Mouse (Mus musculus) forebrain, embryonic 15.5 days (tissue): ENCODE results near the gene Bfsp1. TPM values are rescaled to one million over a fixed set of nuclear protein-coding genes. Genes with fewer than 3 reads are reported as not detected.
A peak's percentile ranks its signal among the peaks of the same experiment; 100 is the strongest.

ENCODE experiments used
- ATAC-seq: fragments of 200-750 bp; cut with Nextera tagmentation; replicated peaks from 2 replicates; pipeline ENCODE4 v1.8.0; 2017; ENCODE audit warnings: mild to moderate bottlenecking, moderate TSS enrichment, moderate library complexity
- H3K27ac ChIP-seq: fragments of 300-500 bp; sonication (generic); replicated peaks from 2 replicates; pipeline ENCODE4 v1.5.1; 2015; ENCODE audit warnings: mild to moderate bottlenecking, inconsistent platforms
- H3K27me3 ChIP-seq: fragments of 300-500 bp; sonication (generic); 2 replicates; pipeline ENCODE4 v1.6.1; 2015; ENCODE audit warnings: inconsistent platforms
- H3K36me3 ChIP-seq: fragments of 300-500 bp; sonication (generic); 2 replicates; pipeline ENCODE4 v1.6.1; 2015; ENCODE audit warnings: mild to moderate bottlenecking, inconsistent platforms
- H3K4me1 ChIP-seq: fragments of 300-500 bp; sonication (generic); 2 replicates; pipeline ENCODE4 v1.6.1; 2015; ENCODE audit warnings: inconsistent platforms
- H3K4me2 ChIP-seq: fragments of 300-500 bp; sonication (generic); replicated peaks from 2 replicates; pipeline ENCODE4 v1.6.1; 2015; ENCODE audit warnings: mild to moderate bottlenecking, inconsistent platforms
- H3K4me3 ChIP-seq: fragments of 300-500 bp; sonication (generic); 2 replicates; pipeline ENCODE4 v1.5.1; 2015; ENCODE audit warnings: mild to moderate bottlenecking, inconsistent platforms
- H3K9ac ChIP-seq: fragments of 300-500 bp; sonication (generic); replicated peaks from 2 replicates; pipeline ENCODE4 v1.6.1; 2015; ENCODE audit warnings: mild to moderate bottlenecking, inconsistent platforms
- H3K9me3 ChIP-seq: fragments of 300-500 bp; sonication (generic); 2 replicates; pipeline ENCODE4 v1.6.1; 2016; ENCODE audit warnings: inconsistent platforms
- WGBS: fragments of 180-500 bp; shearing (Covaris S2); methylation state at CpG from one replicate; pipeline ENCODE4 v1.1.7; 2015; ENCODE audit warnings: mixed read lengths; 5-methylcytosine and 5-hydroxymethylcytosine counted together
- polyA plus RNA-seq: library from polyadenylated mRNA; unstranded; fragments of >200 nt; fragmentation: Nextera tagmentation; extraction: Ambion mirVana; gene quantifications from 2 replicates; pipeline ENCODE4 v1.2.1, GENCODE M21; 2015

Gene Bfsp1
- polyA plus RNA-seq = 0.74 and 0.99 TPM in 2 replicates

- Histone ChIP-seq H3K4me2 (peak within 1 kb of the TSS; percentile 65), H3K36me3 (no peaks in the 10 kb centered on the region), H3K4me1 (peaks cover 9% of the 10 kb centered on the region; the same call in 1 of the 2 replicates), H3K9ac (peak within 1 kb of the TSS; percentile 64), H3K27ac (0 out of 2 replicates have a peak within 1 kb of the TSS, but pooled peaks have one; percentile 25), H3K9me3 (no peaks in the 10 kb centered on the region), H3K27me3 (peaks cover 17% of the 10 kb centered on the region), H3K4me3 (peak within 1 kb of the TSS; percentile 48)
- under 1% methylated on average over 85 of the region's 86 CpGs for WGBS
- ATAC-seq = peak; percentile 88
Measured at GRCm38 (mm10) chr2:143862484-143863231, at the start of gene Bfsp1. Gene Bfsp1 (minus strand): TSS chr2:143863173.

- ATAC-seq = no peak
Measured at GRCm38 (mm10) chr2:143912199-143912598, 49.2 kb upstream of the Bfsp1 start.

DNA sequence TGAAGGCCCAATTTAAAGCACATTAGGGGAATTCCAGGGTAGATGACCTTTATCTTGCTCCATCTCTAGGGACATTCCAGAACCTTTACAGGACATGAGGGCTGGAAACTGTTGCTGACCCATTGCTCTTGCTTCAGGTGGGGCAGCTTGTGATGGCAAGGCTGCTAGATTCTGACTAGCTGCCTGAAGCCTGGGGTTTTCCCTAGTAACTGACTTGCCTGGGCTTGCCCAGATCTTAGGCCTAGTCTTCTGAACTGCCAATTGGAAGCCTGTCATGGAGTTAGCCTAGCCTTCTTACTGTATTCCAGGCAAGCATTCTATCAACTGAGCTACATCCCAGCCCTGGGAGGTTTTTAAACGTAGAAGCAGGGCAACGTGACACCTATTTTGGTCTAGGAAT lies 46.3 kb upstream of the Bfsp1 start:
- no peak overlapping the region for H3K27ac ChIP-seq
- H3K36me3 ChIP-seq = no peaks in the 10 kb centered on the region
- no peaks in the 10 kb centered on the region for H3K27me3 ChIP-seq
- no peak overlapping the region for H3K9ac ChIP-seq
- 89% methylated on average over 2 of the region's 2 CpGs for WGBS
- no peak overlapping the region for H3K4me2 ChIP-seq
- 0 out of 2 replicates have a peak, but pooled peaks cover 5% of the 10 kb centered on the region for H3K4me1 ChIP-seq
- no peak overlapping the region for H3K4me3 ChIP-seq
- no peaks in the 10 kb centered on the region for H3K9me3 ChIP-seq
- no peak for ATAC-seq

More at GRCm38 (mm10) chr2:143912199-143912598, 49.2 kb upstream of the Bfsp1 start:
- 93% methylated on average over 2 of the region's 2 CpGs for WGBS
- H3K9me3 ChIP-seq = no peaks in the 10 kb centered on the region
- H3K9ac ChIP-seq = no peak overlapping the region
- H3K27ac ChIP-seq = no peak overlapping the region
- H3K4me3 ChIP-seq = no peak overlapping the region
- H3K27me3 ChIP-seq = no peaks in the 10 kb centered on the region
- peaks cover 17% of the 10 kb centered on the region for H3K4me1 ChIP-seq
- no peaks in the 10 kb centered on the region for H3K36me3 ChIP-seq
- no peak overlapping the region for H3K4me2 ChIP-seq

DNA sequence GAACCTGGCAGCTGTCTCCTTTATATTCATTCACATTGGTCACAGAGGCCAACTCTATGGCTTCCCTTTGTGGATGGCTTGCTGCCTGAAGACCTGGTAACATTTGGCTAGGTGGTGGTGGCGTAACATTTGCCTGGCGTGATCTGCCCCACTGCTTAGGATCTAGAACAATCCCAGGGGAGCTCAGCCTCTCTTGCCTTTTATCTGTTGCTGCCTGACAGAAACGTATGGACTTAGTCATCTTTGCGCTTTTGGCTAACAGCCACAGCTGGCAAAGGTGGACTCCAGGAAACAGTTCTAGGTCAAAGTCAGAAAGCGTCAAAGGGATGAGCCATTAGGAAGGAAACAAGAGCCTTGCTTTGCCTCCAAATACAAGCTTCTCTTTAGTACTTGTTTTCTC lies 41.9 kb upstream of the Bfsp1 start:
- H3K36me3 ChIP-seq = no peaks in the 10 kb centered on the region
- H3K4me3 ChIP-seq = no peak overlapping the region
- 84% methylated on average over 5 of the region's 5 CpGs for whole genome bisulfite sequencing
- no peak overlapping the region for H3K4me2 ChIP-seq
- H3K9me3 ChIP-seq = no peaks in the 10 kb centered on the region
- no peaks in the 10 kb centered on the region for H3K4me1 ChIP-seq
- H3K27me3 ChIP-seq = no peaks in the 10 kb centered on the region
- no peak overlapping the region for H3K27ac ChIP-seq
- H3K9ac ChIP-seq = no peak overlapping the region
- no peak for ATAC-seq

DNA sequence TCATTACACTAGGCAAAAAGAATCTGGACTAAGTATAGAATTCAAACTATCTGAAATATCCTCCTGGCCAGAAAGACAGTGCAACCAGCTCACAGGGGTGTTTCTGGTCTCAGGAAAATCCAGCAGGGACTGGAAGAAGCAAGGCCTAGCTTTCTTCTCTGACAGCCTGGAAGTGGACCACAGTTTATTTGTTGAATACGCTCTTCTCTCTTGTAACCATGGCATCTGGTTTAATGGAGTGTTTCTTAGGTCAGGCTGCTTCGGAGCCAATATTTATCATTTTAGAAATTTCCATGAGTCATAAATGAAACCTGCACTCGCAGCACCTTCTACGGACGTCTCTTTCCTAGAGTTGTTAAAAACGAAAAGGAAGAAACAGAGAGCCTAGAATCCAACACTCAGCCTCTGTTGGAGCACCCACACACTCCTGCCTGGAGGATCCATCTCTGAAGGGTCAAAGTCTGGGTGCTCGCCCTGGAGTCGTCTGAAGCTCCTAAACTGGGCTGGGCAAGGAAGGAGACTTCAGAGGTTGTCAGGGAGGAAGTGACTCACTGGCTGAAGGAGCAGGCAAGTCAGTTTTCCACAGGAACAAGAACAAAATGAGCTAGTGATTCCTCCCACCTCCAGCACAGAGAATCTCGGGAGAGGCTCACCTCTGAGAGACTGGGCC lies 40.5 kb upstream of the Bfsp1 start:
- no peak overlapping the region for H3K4me3 ChIP-seq
- H3K36me3 ChIP-seq = no peaks in the 10 kb centered on the region
- no peak overlapping the region for H3K4me2 ChIP-seq
- H3K27ac ChIP-seq = no peak overlapping the region
- H3K9ac ChIP-seq = no peak overlapping the region
- H3K27me3 ChIP-seq = no peaks in the 10 kb centered on the region
- no peaks in the 10 kb centered on the region for H3K4me1 ChIP-seq
- 84% methylated on average over 9 of the region's 9 CpGs for WGBS
- no peaks in the 10 kb centered on the region for H3K9me3 ChIP-seq
- no peak for ATAC-seq

DNA sequence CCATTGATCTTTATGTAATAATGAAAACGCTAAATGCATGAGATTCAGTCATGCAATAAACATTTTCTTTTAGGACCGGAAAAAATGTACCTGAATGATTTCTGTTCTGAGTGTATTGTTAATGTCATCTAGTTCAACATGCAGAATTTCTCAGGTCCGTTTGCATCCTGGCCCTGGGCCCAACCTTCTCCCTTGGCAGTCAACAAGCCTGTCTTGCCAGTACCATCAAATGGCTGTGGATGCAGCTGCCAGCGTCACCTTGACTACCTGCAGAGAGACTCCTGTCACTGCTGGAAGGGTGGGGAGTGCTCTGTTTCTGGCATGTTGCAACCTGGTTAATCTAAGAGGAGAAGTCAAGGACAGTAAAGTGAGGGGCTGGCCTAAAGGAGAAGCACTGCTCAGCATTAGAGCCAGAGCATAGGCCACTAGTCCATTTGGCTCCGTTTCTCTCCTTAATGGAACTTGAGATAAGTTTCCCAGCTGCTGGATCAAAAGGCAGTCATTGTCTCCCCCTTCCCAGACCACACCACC lies 37.9 kb upstream of the Bfsp1 start:
- H3K4me2 ChIP-seq = no peak overlapping the region
- H3K27ac ChIP-seq = no peak overlapping the region
- no peaks in the 10 kb centered on the region for H3K36me3 ChIP-seq
- no peaks in the 10 kb centered on the region for H3K27me3 ChIP-seq
- 69% methylated on average over 5 of the region's 5 CpGs for whole genome bisulfite sequencing
- no peak for ATAC-seq
- H3K4me3 ChIP-seq = no peak overlapping the region
- H3K9me3 ChIP-seq = no peaks in the 10 kb centered on the region
- no peaks in the 10 kb centered on the region for H3K4me1 ChIP-seq
- H3K9ac ChIP-seq = no peak overlapping the region

DNA sequence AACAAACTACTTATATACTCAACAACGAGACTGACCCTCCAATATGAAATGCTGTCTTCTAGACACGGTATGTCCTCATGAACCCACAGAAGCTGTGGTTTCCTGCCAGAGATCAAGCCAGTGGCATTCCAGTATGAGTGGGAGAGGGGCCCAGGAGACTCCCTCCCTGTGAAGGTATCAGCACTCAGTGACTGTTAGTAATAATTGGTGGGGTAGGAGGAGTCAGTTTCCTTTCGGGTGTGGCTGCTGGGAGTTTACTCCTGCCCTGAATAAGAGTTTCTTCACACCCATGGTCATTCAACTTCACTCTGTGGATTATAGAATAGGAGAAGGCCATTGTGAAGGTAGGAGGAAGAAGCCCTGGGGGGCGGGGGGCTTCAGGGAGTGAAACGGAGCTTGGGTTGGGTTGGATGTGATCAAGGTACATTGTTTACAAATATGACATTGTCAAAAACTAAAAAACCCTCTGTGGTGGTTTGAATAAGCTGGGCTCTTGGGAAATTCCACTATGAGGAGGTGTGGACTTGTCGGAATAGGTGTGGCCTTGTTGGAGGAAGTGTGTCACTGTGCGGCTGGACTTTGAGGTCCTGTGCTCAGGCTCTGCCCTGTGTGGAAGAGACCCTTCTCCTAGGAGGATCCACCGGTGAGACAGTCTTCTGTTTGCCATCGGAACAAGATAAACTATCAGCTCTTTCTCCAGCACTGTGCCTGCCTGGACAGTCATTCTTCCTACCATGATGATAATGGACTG lies 36.7 kb upstream of the Bfsp1 start:
- Histone ChIP-seq H3K27me3 (no peaks in the 10 kb centered on the region), H3K9me3 (no peaks in the 10 kb centered on the region), H3K4me1 (no peaks in the 10 kb centered on the region), H3K36me3 (no peaks in the 10 kb centered on the region), H3K4me2 (no peak overlapping the region), H3K4me3 (no peak overlapping the region), H3K9ac (no peak overlapping the region), H3K27ac (no peak overlapping the region)
- 87% methylated on average over 9 of the region's 9 CpGs for WGBS
- ATAC-seq = no peak

- no peak for ATAC-seq
Measured at GRCm38 (mm10) chr2:143891302-143892048, 28.5 kb upstream of the Bfsp1 start.

DNA sequence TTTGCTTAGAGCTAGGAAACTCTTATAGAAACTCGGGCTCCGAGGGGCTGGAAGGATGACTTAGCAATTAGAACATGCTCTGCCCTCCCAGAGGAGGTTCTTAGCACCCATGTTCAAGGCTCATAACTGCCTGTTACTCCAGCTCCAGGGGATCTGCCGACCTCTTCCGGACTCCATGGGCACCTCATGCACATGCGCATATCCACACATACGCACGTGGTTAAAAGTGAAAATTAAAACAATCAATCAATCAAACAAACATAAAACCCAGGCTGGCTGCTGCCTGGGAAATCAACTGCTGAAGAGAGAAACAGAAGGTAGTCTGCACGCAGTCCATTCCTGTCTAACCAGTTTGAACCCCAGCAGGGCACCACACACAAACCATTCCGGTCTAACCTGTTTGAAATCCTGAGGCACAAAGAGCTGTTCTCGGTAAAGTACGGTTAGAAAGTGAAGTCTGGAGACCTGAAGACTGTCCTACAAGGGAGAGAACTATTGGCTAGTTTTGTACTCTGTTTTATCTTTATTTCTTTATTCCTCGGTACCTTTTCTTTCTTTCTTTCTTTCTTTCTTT lies 27.0 kb upstream of the Bfsp1 start:
- H3K27ac ChIP-seq = no peak overlapping the region
- H3K4me2 ChIP-seq = no peak overlapping the region
- H3K9ac ChIP-seq = no peak overlapping the region
- no peaks in the 10 kb centered on the region for H3K27me3 ChIP-seq
- 69% methylated on average over 12 of the region's 12 CpGs for WGBS
- H3K4me1 ChIP-seq = no peaks in the 10 kb centered on the region
- no peak overlapping the region for H3K4me3 ChIP-seq
- H3K9me3 ChIP-seq = no peaks in the 10 kb centered on the region
- H3K36me3 ChIP-seq = no peaks in the 10 kb centered on the region
- no peak for ATAC-seq

More at GRCm38 (mm10) chr2:143891302-143892048, 28.5 kb upstream of the Bfsp1 start:
- no peak overlapping the region for H3K9ac ChIP-seq
- no peak overlapping the region for H3K27ac ChIP-seq
- H3K36me3 ChIP-seq = no peaks in the 10 kb centered on the region
- no peaks in the 10 kb centered on the region for H3K9me3 ChIP-seq
- no peaks in the 10 kb centered on the region for H3K4me1 ChIP-seq
- no peak overlapping the region for H3K4me2 ChIP-seq
- H3K27me3 ChIP-seq = no peaks in the 10 kb centered on the region
- no peak overlapping the region for H3K4me3 ChIP-seq
- 89% methylated on average over 10 of the region's 10 CpGs for WGBS

- Histone ChIP-seq H3K9ac (no peak overlapping the region), H3K27me3 (no peaks in the 10 kb centered on the region), H3K9me3 (no peaks in the 10 kb centered on the region), H3K4me2 (no peak overlapping the region), H3K4me1 (no peaks in the 10 kb centered on the region), H3K36me3 (no peaks in the 10 kb centered on the region), H3K27ac (no peak overlapping the region), H3K4me3 (no peak overlapping the region)
- no peak for ATAC-seq
- WGBS = 87% methylated on average over 15 of the region's 15 CpGs
Measured at GRCm38 (mm10) chr2:143889131-143889859, 26.3 kb upstream of the Bfsp1 start.
